Mouse (Mus musculus) kidney, embryonic 15.5 days (tissue): ENCODE data around the gene Fam20a. TPM values are rescaled to one million over a fixed set of nuclear protein-coding genes. Genes with fewer than 3 reads are reported as not detected.
A peak's percentile ranks its signal among the peaks of the same experiment; 100 is the strongest.

Experiments
- ATAC-seq: fragments of 200-750 bp; cut with Nextera tagmentation; replicated peaks from 2 replicates; pipeline ENCODE4 v1.8.0; 2017; ENCODE audit warnings: moderate TSS enrichment; ENCODE audit not compliant: low FRiP score
- H3K27ac ChIP-seq: fragments of 300-500 bp; sonication (generic); 2 replicates; pipeline ENCODE4 v1.5.1; 2015; ENCODE audit warnings: mild to moderate bottlenecking, inconsistent platforms
- H3K27me3 ChIP-seq: fragments of 300-500 bp; sonication (generic); 2 replicates; pipeline ENCODE4 v1.6.1; 2015; ENCODE audit warnings: inconsistent platforms
- H3K36me3 ChIP-seq: fragments of 300-500 bp; sonication (generic); 2 replicates; pipeline ENCODE4 v1.6.1; 2015; ENCODE audit warnings: inconsistent platforms
- H3K4me1 ChIP-seq: fragments of 300-500 bp; sonication (generic); 2 replicates; pipeline ENCODE4 v1.6.1; 2015; ENCODE audit warnings: inconsistent platforms
- H3K4me2 ChIP-seq: fragments of 300-500 bp; sonication (generic); 2 replicates; pipeline ENCODE4 v1.6.1; 2015; ENCODE audit warnings: moderate library complexity, mild to moderate bottlenecking, inconsistent platforms
- H3K4me3 ChIP-seq: fragments of 300-500 bp; sonication (generic); replicated peaks from 2 replicates; pipeline ENCODE4 v1.5.1; 2015; ENCODE audit warnings: mild to moderate bottlenecking, inconsistent platforms
- H3K9ac ChIP-seq: fragments of 300-500 bp; sonication (generic); 2 replicates; pipeline ENCODE4 v1.6.1; 2015; ENCODE audit warnings: mild to moderate bottlenecking, inconsistent platforms
- H3K9me3 ChIP-seq: fragments of 300-500 bp; sonication (generic); replicated peaks from 2 replicates; pipeline ENCODE4 v1.6.1; 2016; ENCODE audit warnings: inconsistent platforms
- WGBS: fragments of 180-500 bp; shearing (Covaris S2); methylation state at CpG from one replicate; pipeline ENCODE4 v1.1.7; 2015; ENCODE audit warnings: mixed read lengths; 5-methylcytosine and 5-hydroxymethylcytosine counted together
- polyA plus RNA-seq: library from polyadenylated mRNA; unstranded; fragments of >200 nt; fragmentation: Nextera tagmentation; extraction: Ambion mirVana; gene quantifications from 2 replicates; pipeline ENCODE4 v1.2.1, GENCODE M21; 2015

Gene Fam20a
- polyA plus RNA-seq, 1 experiment from 2014 or later: 2.3 TPM

- 73% methylated on average over 5 of the region's 5 CpGs for WGBS
- Histone ChIP-seq H3K4me2 (no peak overlapping the region), H3K9me3 (no peaks in the 10 kb centered on the region), H3K4me1 (no peaks in the 10 kb centered on the region), H3K36me3 (no peaks in the 10 kb centered on the region), H3K27ac (no peak overlapping the region), H3K9ac (no peak overlapping the region), H3K27me3 (no peaks in the 10 kb centered on the region), H3K4me3 (no peak overlapping the region)
- ATAC-seq: no peak
These were observed 80.4 kb downstream of the Fam20a start for GRCm38 (mm10) chr11:109641498-109642222.

DNA sequence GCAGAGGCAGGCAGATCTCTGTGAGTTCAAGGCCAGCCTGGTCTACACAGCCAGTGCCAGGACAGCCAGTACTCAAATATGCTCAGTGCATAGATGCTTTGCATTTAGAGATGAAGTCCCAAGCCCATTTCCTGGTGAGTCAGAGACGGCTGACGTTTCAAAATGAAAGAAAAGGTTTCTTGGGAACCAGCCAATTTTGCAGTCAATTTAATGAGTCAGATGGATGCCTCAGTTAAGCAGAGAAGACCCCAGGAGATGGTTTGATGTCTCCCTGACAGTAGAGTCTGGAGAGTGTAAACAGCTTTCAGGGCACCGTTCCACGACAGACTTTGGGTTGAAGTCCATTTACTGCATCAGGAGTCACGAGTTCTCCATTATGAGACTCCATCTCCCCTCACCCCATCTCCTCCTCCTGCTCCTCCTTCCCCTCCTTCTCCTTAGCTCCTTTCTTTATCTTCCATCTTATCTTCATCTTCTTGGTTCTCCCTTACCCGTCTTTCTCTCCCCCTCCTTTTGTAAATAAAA is 86.1 kb downstream of the Fam20a start:
- H3K27ac ChIP-seq: no peak overlapping the region
- H3K4me2 ChIP-seq: no peak overlapping the region
- no peaks in the 10 kb centered on the region for H3K36me3 ChIP-seq
- WGBS: 58% methylated on average over 6 of the region's 6 CpGs
- no peaks in the 10 kb centered on the region for H3K27me3 ChIP-seq
- no peaks in the 10 kb centered on the region for H3K9me3 ChIP-seq
- peaks cover 12% of the 10 kb centered on the region for H3K4me1 ChIP-seq
- H3K9ac ChIP-seq: no peak overlapping the region
- no peak for ATAC-seq
- no peak overlapping the region for H3K4me3 ChIP-seq

- H3K9ac ChIP-seq: no peak overlapping the region
These were observed 87.2 kb downstream of the Fam20a start for GRCm38 (mm10) chr11:109634928-109635327.

DNA sequence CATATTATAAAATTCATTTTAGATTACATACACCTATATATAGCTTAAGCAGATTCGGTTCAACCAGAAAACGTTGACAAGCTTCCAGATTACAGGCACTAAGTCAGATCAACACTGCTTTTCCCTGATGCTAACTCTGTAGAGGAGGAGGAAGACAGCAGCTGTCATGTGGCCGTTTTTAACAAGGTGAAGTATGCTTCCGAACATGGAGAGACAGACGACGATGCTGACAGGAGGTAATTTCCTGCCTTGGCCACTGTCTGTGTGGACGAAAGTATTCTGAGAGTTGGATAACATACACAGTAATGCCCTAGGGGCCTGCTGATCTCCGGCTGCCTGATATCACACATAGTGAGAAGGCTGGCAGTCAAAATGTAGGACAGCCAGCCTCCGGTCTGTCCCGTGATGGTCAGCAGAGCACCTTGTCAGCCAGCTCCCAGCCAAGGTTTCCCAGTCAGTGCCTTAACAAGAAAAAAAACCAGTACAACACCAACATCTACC is 93.0 kb downstream of the Fam20a start:
- H3K36me3 ChIP-seq: no peaks in the 10 kb centered on the region
- no peaks in the 10 kb centered on the region; the same call in 1 of the 2 replicates for H3K9me3 ChIP-seq
- no peak overlapping the region for H3K27ac ChIP-seq
- H3K9ac ChIP-seq: no peak overlapping the region
- no peaks in the 10 kb centered on the region for H3K4me1 ChIP-seq
- no peaks in the 10 kb centered on the region for H3K27me3 ChIP-seq
- H3K4me2 ChIP-seq: no peak overlapping the region
- ATAC-seq: no peak
- 48% methylated on average over 10 of the region's 10 CpGs for WGBS
- H3K4me3 ChIP-seq: no peak overlapping the region

More at GRCm38 (mm10) chr11:109634928-109635327, 87.2 kb downstream of the Fam20a start:
- WGBS: 49% methylated on average over 9 of the region's 9 CpGs
- Histone ChIP-seq H3K27ac (no peak overlapping the region), H3K36me3 (no peaks in the 10 kb centered on the region), H3K4me1 (peaks cover 12% of the 10 kb centered on the region), H3K27me3 (no peaks in the 10 kb centered on the region), H3K9me3 (no peaks in the 10 kb centered on the region), H3K4me3 (no peak overlapping the region), H3K4me2 (no peak overlapping the region)
- no peak for ATAC-seq

GRCm38 (mm10) chr11:109628099-109628498 is 94.0 kb downstream of the Fam20a start:
- H3K4me3 ChIP-seq: no peak overlapping the region
- peaks cover 2% of the 10 kb centered on the region for H3K4me1 ChIP-seq
- no peak overlapping the region for H3K27ac ChIP-seq
- H3K36me3 ChIP-seq: no peaks in the 10 kb centered on the region
- no peak for ATAC-seq
- 89% methylated on average over 3 of the region's 3 CpGs for WGBS
- no peaks in the 10 kb centered on the region for H3K27me3 ChIP-seq
- H3K9ac ChIP-seq: no peak overlapping the region
- H3K4me2 ChIP-seq: no peak overlapping the region
- no peaks in the 10 kb centered on the region; the same call in 1 of the 2 replicates for H3K9me3 ChIP-seq

DNA sequence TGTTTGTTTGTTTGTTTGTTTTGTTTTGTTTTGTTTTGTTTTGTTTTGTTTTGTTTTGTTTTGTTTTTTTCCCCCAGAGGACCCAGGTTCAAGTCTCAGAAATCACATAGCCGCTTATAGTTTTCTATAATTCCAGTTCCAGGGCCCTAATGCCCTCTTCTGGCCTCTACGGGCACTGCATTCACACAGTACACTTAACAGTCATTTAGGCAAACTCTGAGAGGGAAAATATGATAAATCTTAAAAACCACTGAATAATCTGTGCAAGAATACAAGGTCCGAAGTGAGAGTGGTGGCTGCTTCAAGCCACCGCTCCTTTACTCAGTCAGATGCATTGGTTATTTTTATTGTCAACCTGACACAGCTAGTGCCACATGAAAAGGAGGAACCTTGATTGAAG is 94.4 kb downstream of the Fam20a start:
- 92% methylated on average over 4 of the region's 4 CpGs for WGBS
- H3K4me1 ChIP-seq: peaks cover 6% of the 10 kb centered on the region
- H3K9me3 ChIP-seq: no peaks in the 10 kb centered on the region; the same call in 1 of the 2 replicates
- no peak for ATAC-seq
- no peak overlapping the region for H3K4me2 ChIP-seq
- no peaks in the 10 kb centered on the region for H3K27me3 ChIP-seq
- no peak overlapping the region for H3K27ac ChIP-seq
- no peak overlapping the region for H3K4me3 ChIP-seq
- no peaks in the 10 kb centered on the region for H3K36me3 ChIP-seq
- no peak overlapping the region for H3K9ac ChIP-seq

GRCm38 (mm10) chr11:109623238-109623637 is 98.8 kb downstream of the Fam20a start:
- peaks cover 15% of the 10 kb centered on the region for H3K4me1 ChIP-seq
- H3K9ac ChIP-seq: no peak overlapping the region
- no peak for ATAC-seq
- 85% methylated on average over 7 of the region's 7 CpGs for WGBS
- no peaks in the 10 kb centered on the region for H3K27me3 ChIP-seq
- no peaks in the 10 kb centered on the region for H3K36me3 ChIP-seq
- H3K4me2 ChIP-seq: 0 out of 2 replicates have a peak overlapping the region, but pooled peaks have one; percentile 56
- no peak overlapping the region for H3K4me3 ChIP-seq
- H3K9me3 ChIP-seq: no peaks in the 10 kb centered on the region; the same call in 1 of the 2 replicates
- peak overlapping the region; percentile 41; the same call in 1 of the 2 replicates for H3K27ac ChIP-seq

DNA sequence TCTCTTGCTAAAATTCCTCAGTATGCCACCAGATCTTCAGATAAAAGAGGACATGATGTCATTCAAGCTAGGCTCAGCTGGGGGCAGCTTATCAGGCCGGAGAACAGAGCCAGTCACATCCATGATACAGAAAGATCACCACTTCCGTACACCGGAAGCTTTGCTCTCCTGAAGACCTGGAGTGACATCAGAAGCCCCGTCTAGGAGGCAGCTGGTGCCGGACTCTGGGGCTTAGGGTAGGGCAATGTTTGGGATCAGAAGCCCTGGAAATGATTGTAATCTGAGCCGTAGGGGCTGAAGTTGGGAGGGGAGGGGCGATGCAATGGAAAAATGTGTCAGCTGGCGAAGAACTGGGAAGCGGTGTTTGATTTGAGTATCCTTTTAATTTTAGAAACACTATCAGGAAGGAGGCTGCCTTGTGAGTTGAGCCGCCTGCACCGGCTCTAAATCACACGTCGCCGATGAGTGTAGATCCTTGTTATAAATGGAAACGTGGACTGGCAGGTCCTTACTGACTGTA is 99.5 kb downstream of the Fam20a start:
- ATAC-seq: peak; percentile 70; the same call in 1 of the 2 replicates
- no peaks in the 10 kb centered on the region; the same call in 1 of the 2 replicates for H3K9me3 ChIP-seq
- no peaks in the 10 kb centered on the region for H3K27me3 ChIP-seq
- no peaks in the 10 kb centered on the region for H3K36me3 ChIP-seq
- H3K4me2 ChIP-seq: peak overlapping the region; percentile 56
- WGBS: 7% methylated on average over 15 of the region's 15 CpGs
- H3K27ac ChIP-seq: peak overlapping the region; percentile 41; the same call in 1 of the 2 replicates
- H3K9ac ChIP-seq: 0 out of 2 replicates have a peak overlapping the region, but pooled peaks have one; percentile 10
- peaks cover 15% of the 10 kb centered on the region for H3K4me1 ChIP-seq
- H3K4me3 ChIP-seq: peak overlapping the region; percentile 23

GRCm38 (mm10) chr11:109621183-109621582 is 100.9 kb downstream of the Fam20a start:
- H3K36me3 ChIP-seq: no peaks in the 10 kb centered on the region
- no peak overlapping the region for H3K27ac ChIP-seq
- H3K4me1 ChIP-seq: peaks cover 20% of the 10 kb centered on the region
- H3K4me2 ChIP-seq: no peak overlapping the region
- WGBS: 13% methylated on average over 2 of the region's 2 CpGs
- H3K4me3 ChIP-seq: no peak overlapping the region
- ATAC-seq: no peak
- H3K27me3 ChIP-seq: no peaks in the 10 kb centered on the region
- no peak overlapping the region for H3K9ac ChIP-seq
- no peaks in the 10 kb centered on the region; the same call in 1 of the 2 replicates for H3K9me3 ChIP-seq

GRCm38 (mm10) chr11:109620356-109620755 is 101.7 kb downstream of the Fam20a start:
- no peak for ATAC-seq
- 68% methylated on average over 6 of the region's 6 CpGs for WGBS
- H3K9ac ChIP-seq: no peak overlapping the region
- H3K9me3 ChIP-seq: no peaks in the 10 kb centered on the region
- H3K4me1 ChIP-seq: peaks cover 20% of the 10 kb centered on the region
- no peak overlapping the region for H3K4me3 ChIP-seq
- no peak overlapping the region for H3K4me2 ChIP-seq
- no peak overlapping the region for H3K27ac ChIP-seq
- H3K27me3 ChIP-seq: no peaks in the 10 kb centered on the region
- no peaks in the 10 kb centered on the region for H3K36me3 ChIP-seq
